8 mouse cellular contexts compared by ENCODE assay signal in the genomic region with DNA sequence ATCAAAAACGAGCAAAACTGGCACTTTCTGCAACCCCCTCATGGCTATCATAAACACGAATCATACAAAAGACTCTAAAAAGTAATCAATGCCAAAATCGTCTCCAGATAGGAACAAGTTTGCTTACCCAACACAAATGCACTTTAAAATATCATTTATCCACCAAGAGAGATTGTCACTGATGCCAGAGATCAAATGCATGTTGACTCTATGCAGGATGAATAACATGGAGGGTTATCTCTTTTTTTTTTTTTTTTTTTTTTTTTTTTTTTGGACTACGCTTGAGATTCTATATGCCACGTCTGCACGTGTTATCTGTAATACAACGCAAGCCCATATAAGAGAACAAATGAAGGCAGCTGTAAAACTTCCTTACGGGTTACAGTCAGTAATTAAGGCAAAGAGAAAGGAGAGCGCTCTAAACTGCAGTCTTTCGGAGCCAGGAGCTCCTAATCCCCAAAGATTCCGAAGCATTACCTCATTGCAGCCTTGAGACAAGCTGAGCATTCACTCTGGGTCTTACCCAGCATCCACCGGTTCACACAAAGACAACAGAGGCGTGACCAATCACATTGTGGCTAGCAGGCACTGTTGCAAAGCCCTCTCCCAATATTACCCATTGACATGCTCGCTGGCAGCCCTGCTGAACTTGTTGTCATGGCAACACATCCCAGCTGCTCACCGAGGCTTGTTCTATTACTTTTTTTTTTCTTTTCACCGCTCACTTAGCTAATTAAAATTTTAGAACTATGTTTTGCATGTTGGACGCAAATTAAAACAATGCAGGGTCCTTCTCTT.
DNase-seq lines count a peak whose midpoint lies in the region; ATAC-seq and TF ChIP-seq lines count a peak whose summit lies in the region.

No protein-coding gene starts in this region.

- TF ChIP-seq CTCF in cortical plate, adult 2 months (IDR thresholded peaks at IDR 0.05; ENCODE audit: extremely low read depth, insufficient read depth, low read length): no peak
- no peak for TF ChIP-seq CTCF in gastrocnemius, adult 2 months (IDR thresholded peaks at IDR 0.05)

- H3K36me3 ChIP-seq in hindbrain, embryonic 14.5 days (replicated peaks; ENCODE audit: control insufficient read depth, insufficient read depth): no peaks in the 10 kb centered on the region
- H3K36me3 ChIP-seq in lung, embryonic 15.5 days: no peaks in the 10 kb centered on the region

- no peaks in the 10 kb centered on the region for H3K27me3 ChIP-seq in hindbrain, embryonic 14.5 days (ENCODE audit: control insufficient read depth, insufficient read depth, low read length)
- H3K27me3 ChIP-seq in lung, embryonic 15.5 days: no peaks in the 10 kb centered on the region

- ATAC-seq in hindbrain, embryonic 14.5 days (ENCODE audit: low FRiP score): peak; percentile 97
- peak; percentile 88 for ATAC-seq in lung, embryonic 15.5 days (ENCODE audit: borderline replicate concordance, extremely low read depth, low FRiP score, low TSS enrichment)

- peak overlapping the region; percentile 55 for H3K4me2 ChIP-seq in hindbrain, embryonic 14.5 days (replicated peaks)
- H3K4me2 ChIP-seq in lung, embryonic 15.5 days: peak overlapping the region; percentile 57

- peak overlapping the region; percentile 56 for H3K9ac ChIP-seq in hindbrain, embryonic 14.5 days
- H3K9ac ChIP-seq in lung, embryonic 15.5 days: 0 out of 2 replicates have a peak overlapping the region, but pooled peaks have one; percentile 20

- peak overlapping the region; percentile 12 for H3K4me3 ChIP-seq in cortical plate, adult 2 months (ENCODE audit: insufficient read depth, low read length)
- peak overlapping the region; percentile 58 for H3K4me3 ChIP-seq in gastrocnemius, adult 2 months
- H3K4me3 ChIP-seq in hindbrain, embryonic 14.5 days (replicated peaks; ENCODE audit: low read length): peak overlapping the region; percentile 32
- peak overlapping the region; percentile 34 for H3K4me3 ChIP-seq in lung, embryonic 15.5 days

- 6% methylated on average over 17 of the region's 17 CpGs for WGBS in hindbrain, embryonic 14.5 days
- 20% methylated on average over 17 of the region's 17 CpGs for WGBS in lung, embryonic 15.5 days

- peak; percentile 61 for DNase-seq in WW6 (ENCODE audit: low read depth, low spot score)
- DNase-seq in gastrocnemius, adult 2 months: peak; percentile 64
- peak; percentile 90 for DNase-seq in hindbrain, embryonic 14.5 days (ENCODE audit: low spot score)
- peak; percentile 79 to 80 for DNase-seq in layer of hippocampus, postnatal 10 days (ENCODE audit: low spot score in 2 of 2)
- peak; percentile 35 for DNase-seq in ovary, postnatal 14 days (ENCODE audit: low spot score)
- peak; percentile 48 for DNase-seq in yolk sac, embryonic 10.5 days (ENCODE audit: low spot score)

- TF ChIP-seq POLR2A in cortical plate, adult 2 months (IDR thresholded peaks at IDR 0.05; ENCODE audit: extremely low read depth, insufficient read depth, low read length): 0 out of 2 replicates have a peak, but pooled peaks have one; percentile 42

- intact Hi-C loops in gastrocnemius, adult 2 months (cut with DNase I): no loop called here

- H3K9me3 ChIP-seq in hindbrain, embryonic 14.5 days (ENCODE audit: control insufficient read depth, low read length): no peaks in the 10 kb centered on the region
- no peaks in the 10 kb centered on the region for H3K9me3 ChIP-seq in lung, embryonic 15.5 days

- H3K27ac ChIP-seq in cortical plate, adult 2 months (ENCODE audit: insufficient read depth, low read length): 0 out of 2 replicates have a peak overlapping the region, but pooled peaks have one; percentile 85
- peak overlapping the region; percentile 41 for H3K27ac ChIP-seq in gastrocnemius, adult 2 months
- peak overlapping the region; percentile 88 for H3K27ac ChIP-seq in hindbrain, embryonic 14.5 days
- H3K27ac ChIP-seq in lung, embryonic 15.5 days: peak overlapping the region; percentile 82

- H3K4me1 ChIP-seq in cortical plate, adult 2 months (ENCODE audit: control insufficient read depth, insufficient read depth, low read length): peaks cover 14% of the 10 kb centered on the region
- H3K4me1 ChIP-seq in hindbrain, embryonic 14.5 days (replicated peaks; ENCODE audit: control insufficient read depth, insufficient read depth, low read length): peaks cover 49% of the 10 kb centered on the region
- peaks cover 48% of the 10 kb centered on the region for H3K4me1 ChIP-seq in lung, embryonic 15.5 days

Comparison
In these comparisons a context has a peak if more than half of its experiments do, and no peak if none do; other contexts are left out.
1. Peak in every context shown above with its lines: DNase-seq, ATAC-seq, H3K4me3 ChIP-seq and H3K27ac ChIP-seq.
2. DNase-seq: peak in every context shown above with its lines; median percentile 90 in hindbrain, embryonic 14.5 days; 80 in layer of hippocampus, postnatal 10 days; 64 in gastrocnemius, adult 2 months; 61 in WW6; 48 in yolk sac, embryonic 10.5 days; 35 in ovary, postnatal 14 days.